ENCODE assay signal across 19 mouse cellular contexts in the genomic region with DNA sequence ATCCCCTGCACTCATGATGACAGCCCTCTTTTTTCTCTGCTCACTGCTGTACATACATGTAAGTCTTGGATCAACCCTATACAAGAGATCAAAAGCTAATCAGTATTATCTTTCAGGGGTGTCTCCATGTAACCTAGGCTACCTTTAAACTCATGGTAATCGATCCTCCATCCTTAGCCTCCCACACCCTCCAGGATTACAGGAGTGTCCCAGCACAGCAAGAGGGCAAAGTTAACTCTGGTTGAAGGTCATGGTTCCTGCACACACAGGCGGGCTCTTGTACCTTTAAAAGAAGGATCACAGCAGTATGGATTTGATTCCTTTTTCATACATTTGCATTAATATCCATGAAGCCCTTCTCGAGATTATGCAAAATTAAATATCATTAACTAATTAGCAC. TPM values are rescaled to one million over a fixed set of nuclear protein-coding genes. Genes with fewer than 3 reads are reported as not detected.
"Had no signal": no experiment of that assay in that cellular context is flagged by ENCODE, and none has a peak within 500 bp of the region (broad histone marks: within the 10 kb centered on the region; RNA-seq: fewer than 3 reads in every experiment).

No protein-coding gene starts in this region.

- H3K4me3 ChIP-seq: limb, embryonic 15.5 days; midbrain, embryonic 12.5 days; neural tube, embryonic 13.5 days; stomach, embryonic 15.5 days had no signal

- H3K9me3 ChIP-seq: limb, embryonic 15.5 days; midbrain, embryonic 12.5 days; neural tube, embryonic 13.5 days; stomach, embryonic 15.5 days had no signal

- H3K36me3 ChIP-seq: limb, embryonic 15.5 days; midbrain, embryonic 12.5 days; neural tube, embryonic 13.5 days; stomach, embryonic 15.5 days had no signal

- H3K4me2 ChIP-seq: limb, embryonic 15.5 days; midbrain, embryonic 12.5 days; neural tube, embryonic 13.5 days; stomach, embryonic 15.5 days had no signal

- H3K27ac ChIP-seq: limb, embryonic 15.5 days; midbrain, embryonic 12.5 days; neural tube, embryonic 13.5 days; stomach, embryonic 15.5 days had no signal

- H3K4me1 ChIP-seq: limb, embryonic 15.5 days; midbrain, embryonic 12.5 days; neural tube, embryonic 13.5 days; stomach, embryonic 15.5 days had no signal

- ATAC-seq: midbrain, embryonic 16.5 days had no signal

- H3K9ac ChIP-seq: limb, embryonic 15.5 days; midbrain, embryonic 12.5 days; neural tube, embryonic 13.5 days; stomach, embryonic 15.5 days had no signal

- H3K27me3 ChIP-seq: limb, embryonic 15.5 days; midbrain, embryonic 12.5 days; neural tube, embryonic 13.5 days; stomach, embryonic 15.5 days had no signal

- DNase-seq: kidney, adult 11 months; kidney, postnatal 25 days; layer of hippocampus, adult 9-11 months; layer of hippocampus, postnatal 36 days; lung, adult 18-20 months; retina, postnatal 1 day; right cerebral cortex, postnatal 14 days; thymus, adult 2 months; thymus, postnatal 36 days had no signal

RNA-seq across cellular contexts. Expression of a gene that starts 19.9 kb away (rescaled TPM):
- total RNA-seq: layer of hippocampus, adult 18-20 months; layer of hippocampus, postnatal 36 days; megakaryocyte-erythroid progenitor cell, adult 5-6 weeks had no signal
- polyA plus RNA-seq: limb, embryonic 11.5 days; limb, embryonic 15.5 days; lung, embryonic 16.5 days; midbrain, embryonic 12.5 days; spleen, adult 2 months; stomach, embryonic 15.5 days had no signal
